Mouse (Mus musculus) embryonic fibroblast, embryonic 13.5 days (primary cell): Measurements from ENCODE around the gene Acox1. TPM values are rescaled to one million over a fixed set of nuclear protein-coding genes. Genes with fewer than 3 reads are reported as not detected.

Source experiments
- H3K27ac ChIP-seq: 2 replicates; pipeline ENCODE4 v1.5.1; 2012; ENCODE audit warnings: low read length, control low read depth, inconsistent platforms; ENCODE audit not compliant: insufficient read depth
- H3K4me1 ChIP-seq: 2 replicates; pipeline ENCODE4 v1.6.1; 2011; ENCODE audit warnings: low read length; ENCODE audit not compliant: control insufficient read depth, insufficient read depth
- H3K4me3 ChIP-seq: 2 replicates; pipeline ENCODE4 v1.5.1; 2011; ENCODE audit warnings: mild to moderate bottlenecking, control low read depth, low read length; ENCODE audit not compliant: insufficient read depth
- CTCF ChIP-seq: IDR thresholded peaks from 2 replicates; pipeline ENCODE4 v1.5.1; 2011; ENCODE audit warnings: mild to moderate bottlenecking, control low read depth, low read length, moderate library complexity, borderline replicate concordance; ENCODE audit not compliant: insufficient read depth
- POLR2A ChIP-seq: IDR thresholded peaks from 2 replicates; pipeline ENCODE4 v1.6.1; 2011; ENCODE audit warnings: low read depth, mild to moderate bottlenecking, control low read depth, low read length, moderate library complexity
- polyA plus RNA-seq: library from polyadenylated mRNA; stranded (reverse); fragments of >200 nt; gene quantifications from 2 replicates; pipeline ENCODE4 v1.2.4, GENCODE M21; 2011; ENCODE audit warnings: low read depth; ENCODE audit not compliant: missing spikeins, insufficient read length

Acox1 gene
- polyA plus RNA-seq, 1 experiment = 54.3 TPM

DNA sequence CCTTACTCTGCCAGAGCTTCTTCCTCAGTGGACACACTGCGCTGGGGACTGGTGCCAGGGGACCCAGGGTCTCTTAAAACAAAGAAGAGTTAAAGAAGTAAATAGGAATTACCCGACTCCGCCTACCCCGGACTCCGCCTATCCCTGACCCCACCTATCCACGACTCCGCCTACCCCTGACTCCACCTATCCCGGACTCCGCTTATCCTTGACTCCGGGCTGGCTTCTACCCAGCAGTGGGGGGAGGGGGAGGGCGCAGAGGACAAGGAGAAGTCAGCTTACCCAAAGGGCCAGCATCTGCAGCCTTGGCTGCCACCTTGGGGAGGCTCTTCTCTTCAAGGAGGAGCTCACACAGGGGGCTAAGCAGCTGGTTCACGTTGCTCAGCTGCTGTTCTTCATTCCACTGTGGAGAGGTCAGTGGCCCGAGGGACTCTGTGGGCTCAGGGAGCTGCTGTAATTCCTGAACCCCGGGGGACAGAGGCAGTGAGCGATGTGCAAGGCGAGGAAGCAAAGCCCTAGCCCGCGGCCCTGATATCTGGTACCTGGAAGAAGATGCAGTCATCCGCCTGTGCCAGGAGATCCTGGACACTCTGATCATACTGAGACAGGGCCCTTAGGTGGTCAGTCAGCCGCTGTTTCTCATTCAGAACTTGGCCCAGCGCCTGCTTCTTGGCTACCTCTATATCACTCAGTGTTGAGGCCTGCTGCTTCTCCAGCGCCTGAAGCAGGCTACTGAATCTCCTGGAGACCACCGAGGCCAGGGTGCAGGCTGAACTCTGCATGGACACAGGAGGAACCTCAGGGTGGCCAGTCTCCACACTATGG, 71.5 kb downstream of the Acox1 start, which contains the start of gene Trim47:
Gene Trim47 (minus strand): TSS at position 55 of the 825 bp plus-strand sequence.
- Histone ChIP-seq H3K4me1 (peaks cover 3% of the 10 kb centered on the region; the same call in 1 of the 2 replicates), H3K4me3 (no peak within 1 kb of the TSS), H3K27ac (no peak within 1 kb of the TSS)
- TF ChIP-seq POLR2A = no peak
- TF ChIP-seq CTCF = no peak

DNA sequence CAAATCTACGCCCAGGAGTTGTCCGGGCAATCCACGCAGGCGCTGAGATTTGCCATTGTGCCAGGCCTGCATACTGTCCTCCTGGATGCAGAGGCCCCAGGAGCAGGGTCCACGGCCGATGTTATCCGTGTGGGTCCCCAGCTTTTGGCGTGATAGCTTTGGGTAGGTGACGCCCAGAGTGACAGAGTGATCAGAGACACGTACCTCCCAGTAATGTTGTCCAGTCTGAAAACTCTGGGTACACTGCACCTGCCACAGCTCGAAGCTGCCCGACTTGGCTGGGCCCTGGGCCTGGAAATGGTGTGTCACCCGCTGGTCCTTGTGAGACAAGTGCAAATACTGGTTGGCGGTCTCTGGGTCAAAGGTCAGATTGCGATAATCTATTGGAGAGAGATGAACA, 72.6 kb downstream of the Acox1 start:
- TF ChIP-seq POLR2A (no peak), CTCF (no peak)
- H3K4me1 ChIP-seq = peaks cover 3% of the 10 kb centered on the region; the same call in 1 of the 2 replicates
- H3K27ac ChIP-seq = no peak overlapping the region
- no peak overlapping the region for H3K4me3 ChIP-seq

Other genes with a start within 250 kb of the Acox1 start
- gene Itgb4, start 224.3 kb downstream of the Acox1 start, polyA plus RNA-seq = 1.3 and 2.1 TPM in 2 replicates
- 50.8 and 58.6 TPM in 2 replicates for gene Galk1, start 186.3 kb downstream of the Acox1 start, polyA plus RNA-seq
- 339 and 513 TPM in 2 replicates for gene H3f3b, start 171.1 kb downstream of the Acox1 start, polyA plus RNA-seq
- gene Unk, start 168.7 kb downstream of the Acox1 start, polyA plus RNA-seq = 16.9 and 18.8 TPM in 2 replicates
- gene Unc13d, start 121.1 kb downstream of the Acox1 start, polyA plus RNA-seq = not detected in 2 replicates
- gene Wbp2, start 112.0 kb downstream of the Acox1 start, polyA plus RNA-seq = 55.1 and 63.8 TPM in 2 replicates
- gene Trim47, start 71.8 kb downstream of the Acox1 start, polyA plus RNA-seq = 21.5 and 25.1 TPM in 2 replicates
- 2.8 and 2.9 TPM in 2 replicates for gene Trim65, start 67.9 kb downstream of the Acox1 start, polyA plus RNA-seq
- 31.6 and 32.5 TPM in 2 replicates for gene Mrpl38, start 60.2 kb downstream of the Acox1 start, polyA plus RNA-seq
- gene Fbf1, start 30.9 kb downstream of the Acox1 start, polyA plus RNA-seq = 34.5 and 42.3 TPM in 2 replicates
- 9.8 and 16.3 TPM in 2 replicates for gene Ten1, start 190 bp downstream of the Acox1 start, polyA plus RNA-seq
- gene Evpl, start 39.0 kb upstream of the Acox1 start, polyA plus RNA-seq = 0.16 TPM in 1 of 2 replicates, not detected in the other
- gene Srp68, start 75.2 kb upstream of the Acox1 start, polyA plus RNA-seq = 71.1 and 71.4 TPM in 2 replicates
- not detected in 2 replicates for gene Galr2, start 81.9 kb upstream of the Acox1 start, polyA plus RNA-seq
- 54.1 and 60.1 TPM in 2 replicates for gene Exoc7, start 108.2 kb upstream of the Acox1 start, polyA plus RNA-seq
- 0.98 TPM in 1 of 2 replicates, not detected in the other for gene Foxj1, start 136.4 kb upstream of the Acox1 start, polyA plus RNA-seq
- 18.2 and 23.2 TPM in 2 replicates for gene Rnf157, start 214.0 kb upstream of the Acox1 start, polyA plus RNA-seq
- gene Ubald2, start 235.0 kb upstream of the Acox1 start, polyA plus RNA-seq = 57.3 and 62.3 TPM in 2 replicates